18 mouse cellular contexts compared by ENCODE assay signal in genomic region chr17:57259742-57260141, GRCm38 (mm10). TPM values are rescaled to one million over a fixed set of nuclear protein-coding genes. Genes with fewer than 3 reads are reported as not detected.
DNase-seq lines count a peak whose midpoint lies in the region; ATAC-seq and TF ChIP-seq lines count a peak whose summit lies in the region.
"Had no signal": no experiment of that assay in that cellular context is flagged by ENCODE, and none has a peak within 500 bp of the region (broad histone marks: within the 10 kb centered on the region; RNA-seq: fewer than 3 reads in every experiment).

No protein-coding gene starts in this region.

- WGBS in lung, postnatal 0 days = 90% methylated on average over 8 of the region's 8 CpGs

- H3K4me2 ChIP-seq in lung, postnatal 0 days (replicated peaks; ENCODE audit: low read depth, low read length) = no peak overlapping the region
- H3K4me2 ChIP-seq: limb, embryonic 15.5 days; neural tube, embryonic 15.5 days had no signal

- H3K4me3 ChIP-seq in lung, postnatal 0 days (ENCODE audit: low read depth, low read length) = no peak overlapping the region
- H3K4me3 ChIP-seq: hindbrain, embryonic 10.5 days; limb, embryonic 15.5 days; megakaryocyte, embryonic 14.5 days; neural tube, embryonic 15.5 days had no signal

- H3K9me3 ChIP-seq in lung, postnatal 0 days (ENCODE audit: low read length) = no peaks in the 10 kb centered on the region
- H3K9me3 ChIP-seq: hindbrain, embryonic 10.5 days; limb, embryonic 15.5 days; megakaryocyte, embryonic 14.5 days; neural tube, embryonic 15.5 days had no signal

- H3K4me1 ChIP-seq in lung, postnatal 0 days (ENCODE audit: insufficient read depth, low read depth, low read length) = no peaks in the 10 kb centered on the region
- H3K4me1 ChIP-seq: neural tube, embryonic 15.5 days had no signal

- intact Hi-C loops in heart, postnatal 14 days (cut with DNase I) = no loop called here

- no peak for TF ChIP-seq EP300 in lung, postnatal 0 days (IDR thresholded peaks at IDR 0.05)

- H3K27me3 ChIP-seq in lung, postnatal 0 days (replicated peaks; ENCODE audit: insufficient read depth, low read length) = no peaks in the 10 kb centered on the region
- H3K27me3 ChIP-seq: limb, embryonic 15.5 days; megakaryocyte, embryonic 14.5 days; neural tube, embryonic 15.5 days had no signal

- no peak overlapping the region for H3K27ac ChIP-seq in lung, postnatal 0 days (ENCODE audit: low read length)
- H3K27ac ChIP-seq: hindbrain, embryonic 10.5 days; kidney, postnatal 0 days; limb, embryonic 15.5 days; neural tube, embryonic 15.5 days had no signal

- ATAC-seq in lung, postnatal 0 days = no peak
- ATAC-seq: activated CD4-positive, CD25-positive, alpha-beta regulatory T cell, adult 4 months; inflammation-experienced regulatory T-cells, adult 6 months had no signal

- H3K9ac ChIP-seq in lung, postnatal 0 days (replicated peaks; ENCODE audit: low read depth) = no peak overlapping the region
- H3K9ac ChIP-seq: limb, embryonic 15.5 days; neural tube, embryonic 15.5 days had no signal

- peaks cover 31% of the 10 kb centered on the region; the same call in 1 of the 2 replicates for H3K36me3 ChIP-seq in lung, postnatal 0 days (ENCODE audit: insufficient read depth, low read length)
- H3K36me3 ChIP-seq: neural tube, embryonic 15.5 days had no signal

- peak; percentile 85 for DNase-seq in gastrocnemius, adult 18-20 months (ENCODE audit: low spot score)
- DNase-seq in gastrocnemius, postnatal 10 days = no peak
- peak; percentile 29 for DNase-seq in lung, postnatal 25 days (ENCODE audit: low spot score)
- DNase-seq in lung, postnatal 0 days (ENCODE audit: low spot score) = no peak
- DNase-seq in brain, adult 2 months (ENCODE audit: low read depth, low spot score) = peak; percentile 68
- DNase-seq in heart, postnatal 14 days = peak; percentile 64 to 68
- no peak for DNase-seq in kidney, postnatal 25 days
- DNase-seq in cerebellum, postnatal 36 days = no peak
- DNase-seq: cerebellum, postnatal 14 days; lung, adult 18-20 months; right cerebral cortex, postnatal 14 days had no signal

- TF ChIP-seq CTCF in lung, postnatal 0 days (IDR thresholded peaks at IDR 0.05) = no peak

RNA-seq across cellular contexts. Expression of gene Trip10, which starts 10.5 kb away (rescaled TPM):
- total RNA-seq in gastrocnemius, adult 18-20 months (2021) = 100 to 1,000 TPM; 142 to 174 TPM
- total RNA-seq in gastrocnemius, postnatal 10 days (2021) = 10 to 100 TPM; 69.1 to 74.4 TPM
- polyA plus RNA-seq in lung, postnatal 0 days (2015; fragmentation: Nextera tagmentation; extraction: Ambion mirVana) = 46.4 and 58.9 TPM in 2 replicates
- total RNA-seq in heart, postnatal 14 days (2021) = 10 to 100 TPM; 72.3 to 77.5 TPM

RNA-seq across cellular contexts. Expression of gene Gpr108, which starts 11.5 kb away (rescaled TPM):
- total RNA-seq in gastrocnemius, adult 18-20 months (2021) = 10 to 100 TPM; 22.6 to 25.4 TPM
- 10 to 100 TPM; 22.0 to 23.8 TPM for total RNA-seq in gastrocnemius, postnatal 10 days (2021)
- 48.4 and 48.8 TPM in 2 replicates for polyA plus RNA-seq in lung, postnatal 0 days (2015; fragmentation: Nextera tagmentation; extraction: Ambion mirVana)
- 10 to 100 TPM; 25.9 to 26.8 TPM for total RNA-seq in heart, postnatal 14 days (2021)

RNA-seq across cellular contexts. Expression of gene Vav1, which starts 19.2 kb away (rescaled TPM):
- total RNA-seq in gastrocnemius, adult 18-20 months (2021) = under 1 TPM; 0.32 to 0.71 TPM
- total RNA-seq in gastrocnemius, postnatal 10 days (2021) = 1 to 10 TPM; 1.5 to 2.4 TPM
- polyA plus RNA-seq in lung, postnatal 0 days (2015; fragmentation: Nextera tagmentation; extraction: Ambion mirVana) = 4.8 and 5.4 TPM in 2 replicates
- 1 to 10 TPM; 2.2 to 5.5 TPM for total RNA-seq in heart, postnatal 14 days (2021)

RNA-seq across cellular contexts. Expression of gene C3, which starts 31.8 kb away (rescaled TPM):
- total RNA-seq in gastrocnemius, adult 18-20 months (2021) = 10 to 100 TPM; 23.2 to 26.2 TPM
- 1 to 10 TPM; 1.6 to 3.5 TPM for total RNA-seq in gastrocnemius, postnatal 10 days (2021)
- polyA plus RNA-seq in lung, postnatal 0 days (2015; fragmentation: Nextera tagmentation; extraction: Ambion mirVana) = 50.2 and 55.0 TPM in 2 replicates
- total RNA-seq in heart, postnatal 14 days (2021) = 10 to 100 TPM; 47.9 to 65.0 TPM

Comparison
In these comparisons a context has a peak if more than half of its experiments do, and no peak if none do; other contexts are left out.
1. DNase-seq: peak in gastrocnemius, adult 18-20 months (single experiment), lung, postnatal 25 days (single experiment), brain, adult 2 months (single experiment) and heart, postnatal 14 days (2 of 2); none in gastrocnemius, postnatal 10 days (single experiment), lung, postnatal 0 days (single experiment), kidney, postnatal 25 days (0 of 2) and cerebellum, postnatal 36 days (0 of 2).